Mouse (Mus musculus): ENCODE results near the gene Fam47e.

The Fam47e gene

DNA sequence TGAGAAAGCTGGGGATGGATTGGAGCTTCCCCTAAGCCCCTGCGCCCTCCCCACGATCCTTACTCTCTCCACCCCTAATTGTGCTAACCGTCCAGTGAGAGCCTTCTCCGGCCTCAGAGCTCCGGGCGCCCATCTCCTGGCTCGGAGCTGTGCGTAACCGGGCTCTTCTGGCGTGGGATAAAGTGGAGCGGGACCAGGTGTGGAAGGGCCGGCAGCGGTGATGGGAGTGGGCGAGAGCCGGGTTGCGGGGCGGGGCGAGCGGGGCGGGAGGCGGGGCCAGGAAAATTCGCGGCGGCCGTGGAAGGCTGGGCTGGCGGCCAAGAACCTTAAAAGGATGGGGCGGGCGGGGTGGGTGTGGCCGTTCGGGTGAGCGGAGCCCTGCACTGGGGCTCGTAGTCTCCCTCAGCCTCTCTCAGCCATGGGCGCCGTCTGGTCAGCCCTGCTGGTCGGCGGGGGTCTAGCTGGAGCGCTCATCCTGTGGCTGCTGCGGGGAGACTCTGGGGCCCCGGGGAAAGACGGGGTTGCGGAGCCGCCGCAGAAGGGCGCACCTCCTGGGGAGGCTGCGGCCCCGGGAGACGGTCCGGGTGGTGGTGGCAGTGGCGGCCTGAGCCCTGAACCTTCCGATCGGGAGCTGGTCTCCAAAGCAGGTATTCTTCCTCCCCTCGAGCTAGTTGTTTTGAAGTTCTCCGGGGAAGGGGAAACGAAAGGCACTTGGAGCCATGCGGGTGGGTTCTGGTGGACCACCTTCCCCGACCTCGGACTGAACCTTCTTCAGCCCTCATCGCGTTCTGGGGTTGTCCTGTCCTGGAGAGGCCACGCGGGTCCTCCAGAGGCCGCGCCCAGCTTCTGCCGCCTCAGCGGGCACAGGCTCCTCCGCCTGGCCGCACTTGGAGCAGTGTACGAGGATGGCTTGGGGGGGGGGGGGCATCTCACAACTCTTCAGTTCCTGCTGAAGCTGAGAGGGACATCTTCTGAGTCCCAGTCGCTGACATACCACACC, 48.1 kb downstream of the Fam47e start, which contains the start of gene Stbd1:
TSS of gene Stbd1 (plus strand) at position 351 of the 1,000 bp plus-strand sequence.
- DNase-seq (ENCODE audit: low spot score in 2 of 2) = peak; percentile 36 to 47

- DNase-seq (ENCODE audit: low spot score in 2 of 2) = peak in 1 of 2 experiments; percentile 35
Observed at GRCm38 (mm10) chr5:92604452-92605247, 49.8 kb downstream of the Fam47e start.

DNA sequence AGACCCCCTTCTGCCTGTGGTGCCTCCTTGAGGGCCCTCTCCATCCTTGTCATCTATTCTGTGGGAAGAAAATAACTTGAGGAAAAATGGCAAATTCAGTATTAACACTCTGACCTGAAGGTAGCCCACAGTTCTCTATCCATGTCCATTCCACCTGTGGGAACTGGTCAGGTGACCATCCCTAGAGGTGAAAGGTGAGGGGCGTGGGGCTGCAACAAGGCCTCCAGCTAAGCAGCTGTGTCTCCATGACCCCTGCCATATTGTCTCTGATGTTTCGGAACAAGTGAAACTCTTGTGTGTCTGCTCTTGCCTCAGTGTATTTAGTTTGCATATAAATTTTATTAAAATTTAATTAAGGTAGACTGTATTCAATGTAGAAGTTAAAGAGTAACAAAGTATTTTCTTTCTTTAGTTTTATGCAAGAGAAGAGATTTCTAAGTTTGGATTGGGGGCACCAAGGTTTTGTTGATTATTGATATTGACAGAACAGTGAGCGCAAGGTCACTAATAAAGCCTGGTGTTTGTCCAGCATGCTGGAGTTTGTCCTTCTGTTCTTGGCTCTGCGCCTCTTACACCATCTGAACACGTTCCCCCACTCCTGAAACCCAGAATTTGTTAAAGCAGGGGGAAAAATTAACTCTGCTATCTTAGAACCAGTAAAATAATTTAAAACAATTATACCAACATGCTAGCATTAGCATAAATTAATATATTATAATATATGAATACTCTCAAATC, 52.8 kb downstream of the Fam47e start:
- DNase-seq (ENCODE audit: low spot score in 2 of 2) = no peak

DNA sequence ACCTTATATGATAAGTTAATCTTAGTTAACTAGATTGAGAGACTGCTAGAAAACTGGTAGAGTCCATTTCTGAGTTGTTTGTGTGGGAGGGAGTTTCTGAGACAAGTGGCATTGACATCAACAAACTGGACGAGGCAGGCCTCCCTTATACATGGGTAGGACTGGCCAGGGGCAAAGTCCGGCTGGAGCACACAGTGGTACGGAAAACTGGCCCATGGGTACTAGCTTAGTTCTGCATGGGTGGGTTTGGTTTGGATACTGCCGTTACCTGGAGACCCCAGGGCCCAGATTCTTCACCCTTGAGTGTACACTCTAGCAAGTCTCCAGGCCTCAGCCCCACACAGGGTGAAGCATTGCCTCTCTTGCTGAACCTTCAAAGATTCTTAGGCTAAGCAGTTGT, 57.9 kb downstream of the Fam47e start:
- DNase-seq (ENCODE audit: low spot score in 2 of 2) = no peak

GRCm38 (mm10) chr5:92621883-92622282, 67.0 kb downstream of the Fam47e start:
- no peak for DNase-seq (ENCODE audit: low spot score in 2 of 2)

- no peak for DNase-seq (ENCODE audit: low spot score in 2 of 2)
Observed at GRCm38 (mm10) chr5:92627896-92628295, 73.0 kb downstream of the Fam47e start.

GRCm38 (mm10) chr5:92633526-92633925, 78.7 kb downstream of the Fam47e start:
- no peak for DNase-seq (ENCODE audit: low spot score in 2 of 2)

- DNase-seq (ENCODE audit: low spot score in 2 of 2) = no peak
Observed at GRCm38 (mm10) chr5:92634916-92635315, 80.0 kb downstream of the Fam47e start.

GRCm38 (mm10) chr5:92635891-92636290, 81.0 kb downstream of the Fam47e start:
- DNase-seq (ENCODE audit: low spot score in 2 of 2) = no peak

GRCm38 (mm10) chr5:92640861-92641260, 86.0 kb downstream of the Fam47e start:
- DNase-seq (ENCODE audit: low spot score in 2 of 2) = no peak
